Mouse (Mus musculus) adipose tissue, adult 10 weeks (tissue): Measurements from ENCODE around the gene Clic3. TPM values are rescaled to one million over a fixed set of nuclear protein-coding genes. Genes with fewer than 3 reads are reported as not detected.

Experiments used
- polyA plus RNA-seq: library from polyadenylated mRNA; stranded (reverse); fragments of 350-450 nt; fragmentation: Illumina TruSeq; extraction: RNeasy Lipid Tissue Mini Kit (QIAGEN cat#74804); gene quantifications from one replicate; pipeline ENCODE4 v1.2.3, GENCODE M21; 2014; ENCODE audit warnings: low read depth, low replicate concordance

The Clic3 gene
- 34.4 TPM for polyA plus RNA-seq

DNA sequence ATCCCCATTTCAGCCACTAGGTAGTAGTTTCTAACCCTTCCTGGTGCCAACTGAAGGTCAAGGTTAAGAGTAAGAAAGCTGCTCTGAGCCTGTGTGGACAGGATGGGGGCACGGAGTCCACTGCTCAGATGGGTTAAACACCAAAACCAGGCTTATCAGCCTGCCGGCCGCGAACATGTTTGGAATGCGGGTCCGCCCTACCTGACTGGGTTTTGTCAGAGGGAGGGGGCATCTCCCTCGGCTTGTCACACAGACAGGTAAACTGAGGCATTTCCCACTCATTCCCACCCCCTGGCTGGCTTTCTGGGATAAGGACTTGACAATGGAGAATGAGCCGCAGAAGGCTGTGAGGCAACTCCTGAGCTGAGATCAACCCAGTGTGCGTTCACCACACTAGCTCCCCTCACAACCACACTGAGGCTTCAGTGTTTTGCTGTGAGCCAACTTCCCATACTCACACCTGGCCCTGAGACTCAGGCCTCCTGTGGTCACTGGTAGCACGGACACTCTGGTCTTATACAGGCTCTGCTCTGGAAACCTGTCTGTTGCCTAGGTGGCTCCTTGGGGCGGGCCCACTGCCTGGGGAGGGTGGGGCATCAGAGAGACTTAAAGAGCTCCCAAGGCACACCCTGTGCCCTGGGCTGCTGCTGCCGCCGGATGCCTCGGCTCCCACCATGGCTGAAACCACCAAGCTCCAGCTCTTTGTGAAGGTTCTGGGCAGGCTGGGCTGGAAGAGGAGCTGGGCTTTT is at the start of gene Clic3:
TSS of gene Clic3 (plus strand) at position 634 of the 749 bp plus-strand sequence.

DNA sequence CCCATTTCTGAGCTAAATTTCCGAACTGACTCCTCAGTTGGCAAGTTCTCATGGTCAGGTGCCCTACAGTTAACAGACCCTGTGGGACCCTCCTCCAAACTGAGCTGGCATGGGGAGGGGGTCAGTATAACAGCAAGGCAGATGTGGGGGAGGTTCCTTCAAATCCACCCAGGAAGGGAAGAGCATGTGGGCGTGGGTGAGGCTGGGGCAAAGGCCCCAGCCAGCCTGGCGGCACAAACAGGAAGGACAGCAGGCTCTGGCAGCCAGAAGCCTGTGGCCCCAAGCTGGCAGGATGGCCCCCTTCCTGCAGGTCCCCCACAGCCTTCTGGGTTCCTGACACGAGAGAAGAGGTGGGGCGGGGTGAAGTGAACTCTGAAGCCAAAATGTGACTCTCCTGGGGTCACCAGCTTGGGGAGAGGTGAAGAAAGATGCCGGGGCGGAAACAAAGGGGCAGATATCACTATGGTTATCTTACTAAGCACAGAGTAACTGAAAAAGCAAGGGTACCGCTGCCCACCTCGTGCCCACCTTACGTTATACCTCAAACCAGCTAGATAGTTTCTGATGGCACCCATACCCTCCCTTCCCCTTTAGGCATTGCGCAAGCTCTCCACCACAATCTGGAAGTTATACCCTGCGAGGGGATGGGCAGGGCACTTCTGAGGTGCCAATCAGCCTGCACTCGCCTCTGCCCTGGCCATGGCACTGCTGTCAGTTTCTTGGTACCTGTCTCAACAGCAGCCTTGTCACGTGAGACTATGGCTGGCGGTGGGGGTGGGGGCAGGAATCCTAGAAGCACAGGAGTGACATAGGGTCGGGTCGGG is 33.8 kb upstream of the Clic3 start, which contains the start of gene Fut7:
TSS of gene Fut7 (plus strand) at position 681 of the 824 bp plus-strand sequence.

DNA sequence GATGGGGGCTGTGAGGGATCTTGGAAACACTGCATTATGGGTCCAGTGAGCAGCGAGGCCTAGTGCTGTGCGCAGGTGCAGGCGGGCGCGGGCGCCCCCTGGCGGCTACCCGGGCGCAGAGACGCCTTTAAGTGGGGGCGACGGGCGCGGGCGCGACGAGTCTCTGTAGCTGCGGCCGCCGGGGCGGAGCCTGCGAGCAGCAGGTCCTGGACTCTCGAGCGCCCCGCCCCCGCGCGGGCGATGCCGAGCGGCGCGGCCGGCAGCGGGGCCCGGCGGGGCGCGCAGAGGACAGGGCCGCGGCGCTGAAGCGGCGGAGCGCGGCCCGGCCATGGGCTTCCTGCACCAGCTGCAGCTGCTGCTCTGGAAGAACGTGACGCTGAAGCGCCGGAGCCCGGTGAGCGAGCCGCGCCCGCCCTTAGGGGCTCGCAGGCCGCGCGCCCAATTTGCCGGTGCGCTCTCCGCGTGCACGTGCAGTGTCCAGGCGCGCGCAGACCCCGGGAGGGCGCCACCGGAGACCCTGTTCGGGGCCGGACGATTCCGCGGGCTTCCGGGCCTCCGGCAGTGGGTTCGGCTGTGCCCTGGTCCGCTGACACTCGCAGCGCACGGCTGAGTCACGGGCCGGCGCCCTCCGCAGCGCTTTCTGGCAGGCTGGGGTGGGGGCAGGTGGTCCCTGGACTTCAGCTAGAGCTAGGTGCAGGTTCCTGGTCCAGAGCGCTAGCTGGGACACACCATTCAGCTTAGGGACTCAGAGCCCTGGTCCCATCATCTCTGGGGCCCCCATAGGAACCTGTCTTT is 28.0 kb upstream of the Clic3 start, which contains the start of gene Abca2:
TSS of gene Abca2 (plus strand) at position 262 of the 795 bp plus-strand sequence.

DNA sequence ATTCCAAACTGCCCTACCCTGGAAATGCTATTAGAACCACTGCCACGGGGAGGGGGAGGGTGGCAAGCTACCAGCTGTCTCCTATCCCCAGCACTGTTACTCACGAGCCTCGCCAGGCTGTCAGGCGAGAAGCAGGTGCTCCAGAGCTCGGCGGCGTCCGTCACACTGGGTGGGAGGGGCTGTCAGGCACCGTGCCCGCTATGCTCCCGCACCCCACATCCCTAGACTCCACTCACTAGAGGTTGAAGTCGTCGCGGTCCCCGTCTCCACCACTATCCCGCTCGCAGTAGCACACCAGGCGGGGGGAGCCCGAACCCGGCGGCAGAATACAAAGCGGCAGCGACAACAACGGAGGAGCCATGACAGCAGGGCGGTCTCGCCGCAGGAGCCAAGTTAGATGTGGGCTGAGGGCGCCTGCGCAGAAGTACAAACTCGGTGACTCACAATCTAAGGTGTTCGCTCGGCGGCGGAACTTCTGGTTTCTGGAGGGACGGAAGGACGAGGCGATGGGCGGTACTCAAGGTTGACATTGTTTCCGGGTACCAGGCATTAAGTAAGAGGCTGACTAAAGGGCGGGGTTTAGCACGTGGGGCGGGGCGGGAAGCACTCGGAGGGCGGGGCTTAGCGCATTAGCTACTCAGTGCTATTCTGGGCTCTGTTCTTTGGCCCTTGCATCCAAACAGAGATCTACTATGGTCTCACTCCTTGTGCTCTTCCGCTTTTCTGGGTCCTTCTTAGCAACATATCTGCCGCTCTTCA is 4.1 kb downstream of the Clic3 start, which contains the start of gene Paxx:
TSS of gene Paxx (minus strand) at position 544 of the 759 bp plus-strand sequence.

DNA sequence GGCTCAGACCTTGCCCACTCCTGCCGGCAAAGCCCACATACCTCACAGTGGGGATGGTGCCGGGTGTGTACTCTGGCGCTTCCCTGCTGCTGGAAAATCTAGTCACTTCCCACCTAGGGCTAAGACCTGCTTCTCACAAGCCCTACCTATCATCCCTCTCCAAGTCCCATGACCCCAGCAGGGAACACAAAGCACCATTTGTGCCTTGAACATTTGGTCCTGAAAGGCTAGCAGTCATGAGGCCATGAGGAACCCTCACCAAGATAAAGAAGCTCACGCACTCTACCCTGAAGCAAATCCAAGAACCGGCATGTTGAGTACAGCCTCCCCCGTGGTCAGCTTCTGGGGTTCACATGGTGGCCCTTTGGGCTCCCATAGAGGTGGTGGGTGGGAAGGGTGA is 13.3 kb downstream of the Clic3 start, which contains the start of gene Ptgds:
TSS of gene Ptgds (minus strand) at position 78 of the 400 bp plus-strand sequence.

DNA sequence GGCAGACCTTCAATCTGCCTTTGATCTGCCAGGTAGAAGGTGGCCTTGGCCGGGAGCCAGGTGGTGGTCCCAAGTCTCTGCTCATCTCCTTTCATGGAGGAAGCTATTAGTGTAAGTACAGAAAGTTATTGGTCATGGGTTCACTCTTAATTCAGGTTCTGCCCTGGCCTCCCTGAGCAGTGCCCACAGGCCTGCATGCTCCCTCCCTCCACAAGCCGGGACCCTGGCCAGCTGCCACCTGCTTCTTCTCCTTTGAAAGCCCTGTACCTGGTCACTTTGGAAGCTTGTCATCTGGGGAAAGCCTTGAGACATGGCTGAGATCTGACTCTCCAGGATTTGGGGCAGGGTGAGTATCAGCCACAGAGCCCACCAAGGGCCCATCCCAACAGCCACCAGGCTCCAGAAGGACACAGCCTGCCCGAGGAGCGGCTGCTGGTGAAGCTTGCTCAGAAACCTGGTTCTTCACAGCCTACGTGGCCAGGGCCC is 36.9 kb downstream of the Clic3 start, which contains the start of gene Lcn12:
TSS of gene Lcn12 (minus strand) at position 436 of the 486 bp plus-strand sequence.

DNA sequence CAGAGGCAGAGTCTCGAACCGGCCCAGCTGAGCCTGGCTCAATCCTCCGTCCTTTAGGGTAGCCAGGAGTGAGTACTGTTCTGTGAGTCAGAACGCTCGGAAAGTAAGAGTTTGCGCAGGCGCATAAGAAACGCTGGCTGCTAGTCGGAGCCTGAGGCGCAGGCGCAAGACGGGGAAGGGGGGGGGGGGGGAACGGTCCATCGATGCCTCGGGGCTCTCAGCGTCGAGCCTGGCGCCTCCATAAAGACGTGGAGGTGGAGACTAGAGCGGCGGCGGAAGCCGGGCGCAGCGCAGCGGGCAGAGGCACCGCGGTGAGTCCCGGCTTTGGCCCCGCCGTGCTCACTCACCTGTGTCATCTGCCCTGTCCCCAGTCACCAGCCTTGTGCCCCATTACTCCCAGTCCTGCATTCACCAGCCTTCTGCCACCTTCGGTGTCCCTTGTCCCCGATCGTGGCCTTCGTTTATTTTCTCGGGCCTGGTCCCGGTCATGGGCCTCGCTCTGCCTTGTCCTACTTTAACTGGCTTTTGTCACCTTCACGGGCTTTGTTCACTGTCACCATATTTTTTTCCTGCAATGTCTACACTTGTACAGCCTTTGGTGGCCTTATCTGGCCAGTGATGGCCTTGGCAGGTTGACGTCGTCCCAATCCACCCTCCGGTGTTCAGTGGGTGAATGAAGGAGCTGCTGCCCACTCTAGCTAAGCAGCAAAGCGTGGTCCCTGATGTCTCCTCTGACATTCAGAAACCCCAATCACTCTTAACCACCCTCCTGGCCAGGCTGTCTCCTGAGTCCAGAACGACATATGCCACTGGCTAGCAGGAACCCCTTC is 44.2 kb downstream of the Clic3 start, which contains the start of gene Fbxw5:
TSS of gene Fbxw5 (plus strand) at position 175 of the 830 bp plus-strand sequence.

DNA sequence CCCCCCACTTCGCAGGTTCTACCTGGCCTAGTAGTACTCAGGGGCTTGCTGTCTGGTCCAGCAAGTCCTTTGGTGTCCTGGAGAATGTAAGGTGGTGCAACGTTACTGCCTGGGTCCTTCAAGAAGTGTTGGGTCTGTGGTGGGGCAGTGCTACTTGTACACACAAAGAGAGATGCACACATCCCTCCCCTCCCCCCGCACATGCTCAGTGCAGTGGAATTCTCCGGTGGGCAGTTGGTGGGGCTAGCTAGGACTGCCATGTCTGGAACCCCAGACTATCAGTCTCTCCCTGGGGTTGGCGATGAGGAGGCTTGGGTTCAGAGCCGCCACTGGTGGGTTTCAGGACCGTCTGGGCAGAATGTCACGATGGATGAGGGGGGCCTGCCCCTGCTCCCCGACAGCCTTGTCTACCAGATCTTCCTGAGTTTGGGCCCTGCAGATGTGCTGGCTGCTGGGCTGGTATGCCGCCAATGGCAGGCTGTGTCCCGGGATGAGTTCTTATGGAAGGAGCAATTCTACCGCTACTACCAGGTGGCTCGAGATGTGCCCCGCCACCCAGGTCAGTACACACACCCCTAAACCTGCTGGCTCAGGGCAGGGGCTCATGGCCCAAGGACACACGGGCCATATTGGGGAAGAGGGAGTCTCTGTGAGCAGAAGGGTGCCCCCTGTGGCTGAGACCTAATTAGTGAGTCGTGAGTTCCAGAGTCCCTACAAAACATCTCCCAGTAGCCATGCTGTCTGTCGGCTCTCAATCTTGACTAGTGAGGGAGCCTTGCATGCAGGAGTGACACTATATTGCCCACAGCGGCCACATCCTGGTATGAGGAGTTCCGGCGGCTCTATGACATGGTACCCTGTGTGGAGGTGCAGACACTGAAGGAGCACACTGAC is 45.2 kb downstream of the Clic3 start, which contains the start of gene C8g:
TSS of gene C8g (minus strand) at position 127 of the 894 bp plus-strand sequence.

Other genes with a start within 250 kb of the Clic3 start
- 43.3 TPM for gene Nelfb, start 245.3 kb upstream of the Clic3 start, polyA plus RNA-seq
- gene Stpg3, start 242.2 kb upstream of the Clic3 start, polyA plus RNA-seq: 1.8 TPM
- 6.7 TPM for gene Fam166a, start 238.1 kb upstream of the Clic3 start, polyA plus RNA-seq
- gene Tubb4b, start 232.1 kb upstream of the Clic3 start, polyA plus RNA-seq: 224 TPM
- gene Slc34a3, start 222.5 kb upstream of the Clic3 start, polyA plus RNA-seq: not detected
- gene Rnf224, start 220.1 kb upstream of the Clic3 start, polyA plus RNA-seq: not detected
- gene Rnf208, start 214.6 kb upstream of the Clic3 start, polyA plus RNA-seq: 6.8 TPM
- gene Cysrt1, start 214.4 kb upstream of the Clic3 start, polyA plus RNA-seq: 0.38 TPM
- 13.6 TPM for gene AL732309.1, start 210.0 kb upstream of the Clic3 start, polyA plus RNA-seq
- gene Tmem203, start 201.4 kb upstream of the Clic3 start, polyA plus RNA-seq: 27.6 TPM
- gene Tprn, start 194.2 kb upstream of the Clic3 start, polyA plus RNA-seq: 11.7 TPM
- gene Ssna1, start 184.4 kb upstream of the Clic3 start, polyA plus RNA-seq: 57.4 TPM
- 70.9 TPM for gene Anapc2, start 184.4 kb upstream of the Clic3 start, polyA plus RNA-seq
- gene Tmem210, start 168.7 kb upstream of the Clic3 start, polyA plus RNA-seq: 2.1 TPM
- gene Lrrc26, start 166.9 kb upstream of the Clic3 start, polyA plus RNA-seq: 2.9 TPM
- not detected for gene Grin1, start 137.7 kb upstream of the Clic3 start, polyA plus RNA-seq
- gene Man1b1, start 124.5 kb upstream of the Clic3 start, polyA plus RNA-seq: 44.1 TPM
- gene Dpp7, start 100.5 kb upstream of the Clic3 start, polyA plus RNA-seq: 15.5 TPM
- gene Uap1l1, start 91.2 kb upstream of the Clic3 start, polyA plus RNA-seq: 26.4 TPM
- 1.5 TPM for gene Sapcd2, start 84.5 kb upstream of the Clic3 start, polyA plus RNA-seq
- 47.9 TPM for gene Entpd2, start 61.0 kb upstream of the Clic3 start, polyA plus RNA-seq
- 94.7 TPM for gene Npdc1, start 57.5 kb upstream of the Clic3 start, polyA plus RNA-seq
- 0.61 TPM for gene Fut7, start 33.6 kb upstream of the Clic3 start, polyA plus RNA-seq
- gene Abca2, start 28.1 kb upstream of the Clic3 start, polyA plus RNA-seq: 204 TPM
- gene Paxx, start 4.3 kb downstream of the Clic3 start, polyA plus RNA-seq: 79.8 TPM
- gene Ptgds, start 13.2 kb downstream of the Clic3 start, polyA plus RNA-seq: 1,188 TPM
- 383 TPM for gene Lcn12, start 37.1 kb downstream of the Clic3 start, polyA plus RNA-seq
- gene Fbxw5, start 43.9 kb downstream of the Clic3 start, polyA plus RNA-seq: 74.6 TPM
- gene C8g, start 44.9 kb downstream of the Clic3 start, polyA plus RNA-seq: 7.2 TPM
- gene Traf2, start 90.1 kb downstream of the Clic3 start, polyA plus RNA-seq: 15.6 TPM
- 250 TPM for gene Edf1, start 101.0 kb downstream of the Clic3 start, polyA plus RNA-seq
- 1.1 TPM for gene Mamdc4, start 118.0 kb downstream of the Clic3 start, polyA plus RNA-seq
- 65.3 TPM for gene Phpt1, start 118.4 kb downstream of the Clic3 start, polyA plus RNA-seq
- gene Ajm1, start 124.9 kb downstream of the Clic3 start, polyA plus RNA-seq: 1.7 TPM
- 69.7 TPM for gene Rabl6, start 151.7 kb downstream of the Clic3 start, polyA plus RNA-seq
- 7.2 TPM for gene Ccdc183, start 160.8 kb downstream of the Clic3 start, polyA plus RNA-seq
- gene Tmem141, start 165.2 kb downstream of the Clic3 start, polyA plus RNA-seq: 48.8 TPM
- 41.5 TPM for gene Fcna, start 171.2 kb downstream of the Clic3 start, polyA plus RNA-seq
- 6,740 TPM for gene Lcn8, start 196.3 kb downstream of the Clic3 start, polyA plus RNA-seq
- 8,551 TPM for gene Lcn5, start 201.1 kb downstream of the Clic3 start, polyA plus RNA-seq
- 653 TPM for gene Lcn6, start 219.9 kb downstream of the Clic3 start, polyA plus RNA-seq
- 827 TPM for gene Lcn10, start 225.9 kb downstream of the Clic3 start, polyA plus RNA-seq
- gene Obp2a, start 243.2 kb downstream of the Clic3 start, polyA plus RNA-seq: 28.7 TPM
- gene Bmyc, start 249.9 kb downstream of the Clic3 start, polyA plus RNA-seq: 235 TPM